Mouse (Mus musculus) heart, postnatal 0 days (tissue): ENCODE measurements at regions not wholly inside any gene's neighbourhood (a gene's known extent, or its start where the extent isn't known, plus 50 kb on each side); places are given as distances from the start of the nearest gene placed in this dataset.

Source experiments
- ATAC-seq: fragments of 200-750 bp; cut with Nextera tagmentation; 2 replicates; pipeline ENCODE4 v1.8.0; 2017; ENCODE audit warnings: low read depth, moderate number of reproducible peaks, moderate library complexity; ENCODE audit not compliant: insufficient read depth
- DNase-seq: peaks from one replicate; pipeline ENCODE4 v3.0.0-alpha.2; 2016; ENCODE audit warnings: low spot score
- H3K27ac ChIP-seq: fragments of 300-500 bp; sonication (generic); 2 replicates; pipeline ENCODE4 v1.5.1; 2014; ENCODE audit warnings: low read depth, mild to moderate bottlenecking
- H3K27me3 ChIP-seq: fragments of 300-500 bp; sonication (generic); 2 replicates; pipeline ENCODE4 v1.6.1; 2014; ENCODE audit warnings: low read length, mixed read lengths; ENCODE audit not compliant: control insufficient read depth, insufficient read depth
- H3K36me3 ChIP-seq: fragments of 300-500 bp; sonication (generic); replicated peaks from 2 replicates; pipeline ENCODE4 v1.6.1; 2014; ENCODE audit warnings: low read length, mixed read lengths; ENCODE audit not compliant: control insufficient read depth, insufficient read depth
- H3K4me1 ChIP-seq: fragments of 300-500 bp; sonication (generic); 2 replicates; pipeline ENCODE4 v1.6.1; 2014; ENCODE audit warnings: antibody characterized with exemption; ENCODE audit not compliant: control insufficient read depth, insufficient read depth
- H3K4me2 ChIP-seq: fragments of 300-500 bp; sonication (generic); 2 replicates; pipeline ENCODE4 v1.6.1; 2014; ENCODE audit warnings: low read depth, mild to moderate bottlenecking, low read length, moderate library complexity
- H3K4me3 ChIP-seq: fragments of 300-500 bp; sonication (generic); 2 replicates; pipeline ENCODE4 v1.5.1; 2014; ENCODE audit warnings: low read depth, low read length
- H3K9ac ChIP-seq: fragments of 300-500 bp; sonication (generic); replicated peaks from 2 replicates; pipeline ENCODE4 v1.6.1; 2014; ENCODE audit warnings: low read depth, low read length, mixed read lengths
- H3K9me3 ChIP-seq: fragments of 300-500 bp; sonication (generic); replicated peaks from 2 replicates; pipeline ENCODE4 v1.6.1; 2016; ENCODE audit warnings: low read length; ENCODE audit not compliant: control insufficient read depth
- CTCF ChIP-seq: IDR thresholded peaks from 2 replicates; pipeline ENCODE4 v1.5.1; 2016; ENCODE audit warnings: antibody characterized with exemption, control low read depth, low read depth
- EP300 ChIP-seq: IDR thresholded peaks from 2 replicates; pipeline ENCODE4 v1.6.1; 2016; ENCODE audit warnings: antibody characterized with exemption, low read depth
- WGBS: fragments of 180-500 bp; shearing (Covaris S2); extraction: QIAGEN DNeasy Blood & Tissue Kit; methylation state at CpG from one replicate; pipeline ENCODE4 v1.1.7; 2014; 5-methylcytosine and 5-hydroxymethylcytosine counted together

DNA sequence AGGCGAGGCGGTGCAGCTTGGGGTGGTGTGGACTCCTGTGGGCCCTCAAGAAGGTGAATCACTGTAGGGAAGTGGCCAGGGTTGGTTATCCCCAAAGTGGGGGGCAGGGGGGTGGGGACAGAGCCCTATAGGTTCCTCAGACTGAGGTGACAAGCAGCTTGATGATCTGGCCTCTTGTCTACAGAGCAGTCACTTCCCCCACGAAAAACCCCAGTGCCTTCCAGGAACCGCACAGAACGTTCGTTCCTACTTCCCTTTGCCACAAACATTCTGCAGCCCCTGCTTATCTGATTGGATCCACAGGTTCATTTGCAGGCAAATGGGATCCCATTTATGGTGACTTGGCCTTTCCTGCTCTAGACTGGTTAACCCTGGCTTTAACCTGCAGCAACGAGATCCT is 141.5 kb downstream of the Tomm20 start:
- TF ChIP-seq CTCF (no peak), EP300 (no peak)
- H3K4me3 ChIP-seq: no peak overlapping the region
- DNase-seq (no peak), ATAC-seq (no peak)
- peaks cover 27% of the 10 kb centered on the region for H3K4me1 ChIP-seq
- H3K4me2 ChIP-seq: no peak overlapping the region
- H3K9ac ChIP-seq: no peak overlapping the region
- H3K27ac ChIP-seq: peak overlapping the region; percentile 85; the same call in 1 of the 2 replicates
- no peaks in the 10 kb centered on the region for H3K9me3 ChIP-seq
- H3K27me3 ChIP-seq: 0 out of 2 replicates have a peak, but pooled peaks cover under 1% of the 10 kb centered on the region
- no peaks in the 10 kb centered on the region for H3K36me3 ChIP-seq
- WGBS: 61% methylated on average over 7 of the region's 7 CpGs

DNA sequence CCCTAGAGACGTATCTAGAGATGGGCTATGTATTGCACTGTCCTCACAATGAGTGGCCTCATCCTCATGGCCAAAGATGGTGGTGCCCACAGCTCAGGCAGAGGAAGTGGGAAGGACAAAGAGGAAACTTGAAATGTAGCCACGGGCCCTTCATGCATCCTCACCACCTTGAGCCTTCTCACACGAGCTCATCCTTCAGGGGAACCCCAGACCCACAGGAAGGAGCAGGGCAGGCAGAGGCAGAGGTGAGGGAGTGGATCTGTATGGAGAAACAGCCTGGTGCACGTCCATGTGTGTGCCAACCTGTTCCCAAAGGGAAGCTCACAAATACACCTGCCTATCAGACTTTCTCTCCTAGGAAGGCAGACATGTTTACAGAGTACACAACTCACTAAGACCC is 143.0 kb downstream of the Tomm20 start:
- Histone ChIP-seq H3K27ac (no peak overlapping the region), H3K9me3 (no peaks in the 10 kb centered on the region), H3K9ac (no peak overlapping the region), H3K36me3 (no peaks in the 10 kb centered on the region), H3K4me2 (no peak overlapping the region), H3K4me1 (peaks cover 22% of the 10 kb centered on the region), H3K4me3 (no peak overlapping the region), H3K27me3 (no peaks in the 10 kb centered on the region)
- 65% methylated on average over 4 of the region's 4 CpGs for WGBS
- DNase-seq (no peak), ATAC-seq (no peak)
- TF ChIP-seq CTCF: no peak
- no peak for TF ChIP-seq EP300

DNA sequence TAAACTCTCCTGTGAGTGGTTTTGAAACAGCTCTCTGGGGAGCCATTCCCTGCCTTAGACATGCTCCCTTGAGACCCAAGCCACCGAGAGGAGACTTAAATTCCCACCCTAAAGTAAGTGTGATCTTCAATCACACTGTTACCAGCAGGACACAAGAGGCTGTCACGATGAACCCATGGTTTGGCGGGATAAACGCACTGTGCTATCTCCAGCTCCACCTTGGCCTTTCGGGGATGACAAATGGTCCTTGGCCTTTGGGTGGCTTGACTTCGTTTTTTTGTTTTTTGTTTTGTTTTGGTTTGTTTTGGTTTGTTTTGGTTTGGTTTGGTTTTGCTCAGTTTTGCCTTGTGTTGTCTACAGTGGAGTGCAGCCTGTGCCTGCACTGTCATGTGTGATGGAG is 144.7 kb downstream of the Tomm20 start:
- no peaks in the 10 kb centered on the region for H3K36me3 ChIP-seq
- no peaks in the 10 kb centered on the region for H3K9me3 ChIP-seq
- WGBS: 53% methylated on average over 6 of the region's 6 CpGs
- H3K27me3 ChIP-seq: no peaks in the 10 kb centered on the region
- DNase-seq: no peak
- no peak overlapping the region for H3K9ac ChIP-seq
- H3K4me1 ChIP-seq: peaks cover 6% of the 10 kb centered on the region
- no peak overlapping the region for H3K27ac ChIP-seq
- ATAC-seq: no peak
- H3K4me2 ChIP-seq: no peak overlapping the region
- no peak for TF ChIP-seq CTCF
- TF ChIP-seq EP300: no peak
- no peak overlapping the region for H3K4me3 ChIP-seq

DNA sequence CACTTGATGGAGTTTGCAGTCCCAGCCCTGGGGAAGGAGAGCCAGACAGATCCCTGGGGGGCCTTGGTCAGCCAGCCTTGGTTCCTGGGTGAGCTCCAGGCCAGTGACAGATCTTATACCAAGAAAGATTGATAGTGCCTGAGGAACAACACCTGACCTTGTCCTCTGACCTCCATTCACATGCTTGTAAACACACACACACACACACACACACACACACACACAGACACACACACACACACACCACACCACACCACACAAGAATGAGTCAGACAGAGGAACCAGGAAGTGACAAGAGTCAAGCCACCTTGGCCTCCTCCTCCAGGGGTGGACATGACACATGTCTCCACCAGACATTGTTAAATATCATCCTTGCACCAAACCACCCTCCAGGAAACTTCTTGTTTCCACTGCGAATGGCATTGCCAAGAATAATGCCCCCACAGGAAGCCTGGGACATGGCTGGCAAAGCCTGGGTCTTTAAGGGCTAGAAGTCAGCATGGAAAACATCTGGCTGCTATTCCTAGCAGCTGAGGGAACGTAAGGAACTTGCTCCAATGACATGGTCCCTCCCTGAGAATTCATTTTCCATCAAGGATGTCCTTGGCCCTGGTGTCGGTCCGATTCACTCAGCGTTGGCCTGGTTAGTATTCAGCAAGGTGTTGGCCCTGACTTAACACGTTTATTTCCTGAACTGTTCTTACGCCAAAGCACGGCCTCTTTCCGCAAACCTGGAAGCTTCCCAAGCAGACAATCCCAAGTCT is 147.9 kb downstream of the Tomm20 start:
- H3K9ac ChIP-seq: no peak overlapping the region
- no peaks in the 10 kb centered on the region for H3K4me1 ChIP-seq
- ATAC-seq (peak; percentile 56), DNase-seq (peak; percentile 39)
- no peaks in the 10 kb centered on the region for H3K9me3 ChIP-seq
- 58% methylated on average over 9 of the region's 9 CpGs for WGBS
- H3K4me2 ChIP-seq: no peak overlapping the region
- H3K4me3 ChIP-seq: no peak overlapping the region
- H3K27me3 ChIP-seq: no peaks in the 10 kb centered on the region
- no peaks in the 10 kb centered on the region for H3K36me3 ChIP-seq
- TF ChIP-seq CTCF (peak; percentile 15; the same call in 1 of the 2 replicates), EP300 (no peak)
- H3K27ac ChIP-seq: peak overlapping the region; percentile 5

DNA sequence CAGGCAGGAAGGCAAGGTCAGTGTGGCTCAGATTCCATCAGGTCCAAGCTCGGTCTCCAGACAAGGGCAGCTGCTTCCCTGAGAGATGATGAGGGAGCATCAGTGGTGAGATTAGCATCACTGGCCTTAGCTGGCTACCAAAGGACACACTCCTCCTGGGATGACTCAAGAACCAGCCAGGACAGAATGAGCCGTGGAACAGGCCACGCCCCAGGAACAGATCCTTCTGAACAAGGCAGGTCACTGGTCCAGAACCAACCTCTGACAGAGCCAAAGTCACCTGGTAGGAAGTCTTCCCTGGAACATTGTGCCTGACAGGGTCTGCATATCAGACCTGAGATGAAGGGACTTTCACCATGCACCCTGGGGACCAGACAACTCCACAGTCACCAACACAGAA is 152.0 kb downstream of the Tomm20 start:
- Histone ChIP-seq H3K36me3 (no peaks in the 10 kb centered on the region), H3K4me3 (no peak overlapping the region), H3K4me1 (no peaks in the 10 kb centered on the region), H3K4me2 (no peak overlapping the region), H3K27me3 (no peaks in the 10 kb centered on the region), H3K27ac (no peak overlapping the region), H3K9me3 (no peaks in the 10 kb centered on the region), H3K9ac (no peak overlapping the region)
- WGBS: 73% methylated on average over 3 of the region's 3 CpGs
- no peak for TF ChIP-seq EP300
- TF ChIP-seq CTCF: no peak
- DNase-seq (no peak), ATAC-seq (no peak)

DNA sequence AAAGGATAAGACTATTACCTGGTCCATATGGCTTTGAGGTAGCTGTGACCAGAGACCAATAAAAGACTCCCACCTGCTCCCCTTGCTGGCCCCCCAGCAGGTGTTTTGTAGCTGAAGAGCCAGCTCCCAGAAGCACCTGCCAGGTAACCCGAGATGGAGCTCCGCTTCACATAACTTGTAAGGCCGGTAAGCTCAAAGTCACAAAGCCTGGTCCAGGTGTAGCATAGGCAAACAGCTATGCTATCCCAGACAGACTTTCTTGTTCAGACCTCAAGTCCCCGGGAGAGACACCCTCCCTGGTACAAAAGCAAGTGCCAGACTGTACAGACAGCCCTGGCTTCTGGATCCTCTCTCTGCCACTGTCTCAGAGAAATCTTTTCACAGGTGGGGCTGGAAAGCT is 154.6 kb downstream of the Tomm20 start:
- ATAC-seq: no peak
- no peaks in the 10 kb centered on the region for H3K36me3 ChIP-seq
- H3K27ac ChIP-seq: no peak overlapping the region
- H3K4me2 ChIP-seq: no peak overlapping the region
- TF ChIP-seq CTCF: no peak
- DNase-seq: no peak
- H3K9ac ChIP-seq: no peak overlapping the region
- H3K4me1 ChIP-seq: peaks cover 6% of the 10 kb centered on the region; the same call in 1 of the 2 replicates
- H3K27me3 ChIP-seq: no peaks in the 10 kb centered on the region
- WGBS: 84% methylated on average over 4 of the region's 4 CpGs
- H3K4me3 ChIP-seq: no peak overlapping the region
- no peaks in the 10 kb centered on the region for H3K9me3 ChIP-seq
